Mouse (Mus musculus): ENCODE data around the gene Slc5a12. TPM values are rescaled to one million over a fixed set of nuclear protein-coding genes. Genes with fewer than 3 reads are reported as not detected.
A peak's percentile ranks its signal among the peaks of the same experiment; 100 is the strongest.

The Slc5a12 gene
- not detected in 2 replicates for polyA plus RNA-seq (2014; fragmentation: Nextera tagmentation; extraction: Ambion mirVana)

DNA sequence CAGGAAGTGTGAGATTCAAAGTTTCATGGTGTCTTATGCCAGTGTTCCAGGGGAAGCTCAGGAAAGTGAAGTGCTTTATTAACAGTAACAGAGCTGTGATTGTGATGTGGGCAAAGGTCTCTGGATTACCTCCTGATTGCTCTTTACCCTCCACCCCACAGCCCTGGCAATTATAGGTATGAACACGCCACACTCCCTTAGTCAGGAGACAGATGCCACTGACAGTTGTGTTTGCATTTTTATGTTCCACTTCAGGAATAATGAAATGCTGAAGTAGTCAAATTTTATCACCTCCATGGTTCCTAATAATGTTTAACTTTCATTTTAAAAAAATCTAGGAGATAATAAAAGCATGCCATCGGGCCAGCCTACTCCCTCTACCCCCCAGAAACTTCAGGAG lies at the start of gene Slc5a12:
Gene Slc5a12 (plus strand): TSS at position 367 of the 400 bp plus-strand sequence.
- Histone ChIP-seq H3K27ac (ENCODE audit: low read depth, low read length) (no peak within 1 kb of the TSS), H3K4me2 (ENCODE audit: low read depth, low read length, severe bottlenecking) (no peak within 1 kb of the TSS), H3K9ac (ENCODE audit: low read length) (no peak within 1 kb of the TSS), H3K4me3 (ENCODE audit: low read depth, low read length) (no peak within 1 kb of the TSS), H3K4me1 (replicated peaks; ENCODE audit: control insufficient read depth, insufficient read depth, low read length) (no peaks in the 10 kb centered on the region), H3K27me3 (ENCODE audit: control insufficient read depth, insufficient read depth, low read length) (no peaks in the 10 kb centered on the region), H3K36me3 (ENCODE audit: control insufficient read depth, insufficient read depth, low read length) (no peaks in the 10 kb centered on the region), H3K9me3 (ENCODE audit: control insufficient read depth, low read length) (no peaks in the 10 kb centered on the region)
- 72% methylated on average over 2 of the region's 2 CpGs for WGBS
- no peak for DNase-seq (ENCODE audit: low spot score)
- ATAC-seq (replicated peaks; ENCODE audit: low FRiP score), result no peak

DNA sequence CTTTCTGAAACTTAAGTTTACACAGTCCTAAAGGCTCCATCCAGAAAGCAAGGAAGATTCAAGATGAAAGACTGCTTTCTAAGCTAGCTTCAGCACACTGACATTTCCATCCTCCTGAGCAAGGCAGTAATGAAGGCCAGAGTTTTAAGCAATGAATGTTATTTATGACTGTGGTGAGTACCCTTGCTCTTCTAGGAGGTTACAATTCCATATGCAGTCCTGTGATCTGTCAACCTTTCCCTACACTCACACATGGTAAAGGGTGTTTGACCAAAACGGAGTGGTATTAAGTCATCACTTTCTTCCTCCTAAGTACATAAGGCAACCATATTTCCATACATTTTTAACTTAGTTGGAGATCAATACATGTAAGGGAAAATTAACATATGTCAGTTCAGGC lies 41.0 kb upstream of the Slc5a12 start:
- H3K4me2 ChIP-seq (ENCODE audit: low read depth, low read length, severe bottlenecking), result no peak overlapping the region
- H3K27me3 ChIP-seq (ENCODE audit: control insufficient read depth, insufficient read depth, low read length), result no peaks in the 10 kb centered on the region
- no peak overlapping the region for H3K27ac ChIP-seq (ENCODE audit: low read depth, low read length)
- no peaks in the 10 kb centered on the region for H3K4me1 ChIP-seq (replicated peaks; ENCODE audit: control insufficient read depth, insufficient read depth, low read length)
- no peaks in the 10 kb centered on the region for H3K9me3 ChIP-seq (ENCODE audit: control insufficient read depth, low read length)
- no peaks in the 10 kb centered on the region for H3K36me3 ChIP-seq (ENCODE audit: control insufficient read depth, insufficient read depth, low read length)
- 91% methylated on average over 1 of the region's 1 CpGs for WGBS
- DNase-seq (ENCODE audit: low spot score) (no peak), ATAC-seq (replicated peaks; ENCODE audit: low FRiP score) (no peak)
- H3K9ac ChIP-seq (ENCODE audit: low read length), result no peak overlapping the region
- no peak overlapping the region for H3K4me3 ChIP-seq (ENCODE audit: low read depth, low read length)

DNA sequence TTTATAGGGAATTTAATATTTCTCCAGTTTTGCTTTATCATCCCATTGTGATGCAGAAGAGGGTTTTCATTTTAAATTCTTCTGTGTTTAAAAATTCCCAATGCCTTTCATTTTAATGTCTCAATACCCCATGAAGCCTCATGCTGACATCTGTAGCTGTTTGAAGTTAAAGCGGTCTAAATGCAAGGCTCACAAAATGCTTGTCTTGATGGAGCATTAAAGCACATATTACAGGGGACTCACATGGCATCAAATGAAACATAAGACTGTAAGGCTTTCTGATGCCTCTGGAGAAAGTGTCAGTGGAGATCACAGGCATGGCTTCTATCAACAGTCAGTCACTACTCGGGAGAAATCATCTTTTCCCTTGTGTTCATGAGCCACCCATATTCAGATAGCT lies 34.5 kb upstream of the Slc5a12 start:
- no peak for ATAC-seq (replicated peaks; ENCODE audit: low FRiP score)
- Histone ChIP-seq H3K27me3 (ENCODE audit: control insufficient read depth, insufficient read depth, low read length) (no peaks in the 10 kb centered on the region), H3K36me3 (ENCODE audit: control insufficient read depth, insufficient read depth, low read length) (no peaks in the 10 kb centered on the region), H3K9me3 (ENCODE audit: control insufficient read depth, low read length) (no peaks in the 10 kb centered on the region), H3K9ac (ENCODE audit: low read length) (no peak overlapping the region), H3K4me1 (replicated peaks; ENCODE audit: control insufficient read depth, insufficient read depth, low read length) (no peaks in the 10 kb centered on the region), H3K4me3 (ENCODE audit: low read depth, low read length) (no peak overlapping the region), H3K4me2 (ENCODE audit: low read depth, low read length, severe bottlenecking) (no peak overlapping the region), H3K27ac (ENCODE audit: low read depth, low read length) (no peak overlapping the region)
- WGBS, result 75% methylated on average over 2 of the region's 2 CpGs
- no peak for DNase-seq (ENCODE audit: low spot score)

DNA sequence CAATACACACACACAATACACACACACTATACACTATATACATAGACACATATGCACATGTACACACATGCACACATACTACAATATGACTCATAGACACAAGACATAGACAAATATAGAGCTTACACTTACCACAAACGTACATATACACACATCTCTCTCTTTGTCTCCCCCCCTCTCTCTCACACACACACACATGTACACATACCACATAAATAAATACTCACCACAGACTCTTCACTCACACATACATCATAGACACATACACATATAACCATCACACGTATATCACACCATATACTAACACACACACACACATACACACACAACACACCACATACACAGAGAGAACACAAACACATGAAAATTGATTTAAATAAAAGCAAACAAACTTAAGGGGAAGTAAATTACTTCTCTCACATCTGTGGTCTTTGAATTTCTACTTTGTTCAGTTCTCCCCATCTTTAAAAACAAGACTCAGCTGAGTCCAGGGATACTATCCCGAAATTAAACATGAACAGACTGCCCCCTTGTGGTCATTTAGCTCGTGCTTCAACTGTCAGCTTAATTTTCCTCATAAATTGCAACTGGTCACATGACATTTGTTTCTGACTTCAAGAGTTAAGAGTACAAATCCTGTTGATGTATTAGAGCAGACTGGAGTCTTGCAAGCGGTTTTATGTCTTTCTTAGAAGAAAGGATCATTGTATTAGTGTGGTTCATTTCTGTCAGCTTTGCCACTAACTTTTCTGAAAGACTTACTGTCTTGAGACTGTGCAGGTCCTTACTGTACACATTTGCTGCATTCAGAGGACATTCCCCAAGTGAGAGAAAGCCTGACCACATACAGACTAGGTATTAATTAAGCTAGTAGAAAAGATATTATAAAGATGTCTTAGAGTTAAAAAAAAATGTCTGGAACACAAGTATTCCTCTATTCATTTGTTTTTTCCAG lies 32.1 kb upstream of the Slc5a12 start:
- Histone ChIP-seq H3K27ac (ENCODE audit: low read depth, low read length) (no peak overlapping the region), H3K27me3 (ENCODE audit: control insufficient read depth, insufficient read depth, low read length) (no peaks in the 10 kb centered on the region), H3K9ac (ENCODE audit: low read length) (no peak overlapping the region), H3K4me1 (replicated peaks; ENCODE audit: control insufficient read depth, insufficient read depth, low read length) (no peaks in the 10 kb centered on the region), H3K9me3 (ENCODE audit: control insufficient read depth, low read length) (no peaks in the 10 kb centered on the region), H3K36me3 (ENCODE audit: control insufficient read depth, insufficient read depth, low read length) (no peaks in the 10 kb centered on the region), H3K4me3 (ENCODE audit: low read depth, low read length) (no peak overlapping the region), H3K4me2 (ENCODE audit: low read depth, low read length, severe bottlenecking) (no peak overlapping the region)
- peak; percentile 61 for DNase-seq (ENCODE audit: low spot score)
- 40% methylated on average over 5 of the region's 5 CpGs for WGBS
- ATAC-seq (replicated peaks; ENCODE audit: low FRiP score), result peak; percentile 91

DNA sequence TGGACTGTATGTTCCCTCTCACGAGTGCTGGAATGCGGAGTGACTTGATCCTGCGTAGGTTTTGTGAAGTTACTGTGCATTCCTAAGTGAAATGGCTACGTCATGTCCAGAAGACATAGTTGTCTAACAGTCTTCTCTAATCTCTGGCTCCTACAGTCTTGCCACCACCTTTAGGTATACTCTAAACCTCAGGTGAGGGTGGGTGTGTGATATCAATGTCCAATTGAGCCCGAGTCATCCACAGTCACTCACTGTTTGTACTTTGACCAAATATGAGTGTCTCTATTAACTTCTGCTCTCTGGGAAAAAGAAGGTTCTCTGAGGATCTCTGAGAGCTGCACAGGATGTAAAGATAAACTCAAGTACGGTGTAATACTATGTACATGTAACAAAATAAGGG lies 10.4 kb upstream of the Slc5a12 start:
- H3K9me3 ChIP-seq (ENCODE audit: control insufficient read depth, low read length), result no peaks in the 10 kb centered on the region
- H3K4me1 ChIP-seq (replicated peaks; ENCODE audit: control insufficient read depth, insufficient read depth, low read length), result no peaks in the 10 kb centered on the region
- DNase-seq (ENCODE audit: low spot score) (no peak), ATAC-seq (replicated peaks; ENCODE audit: low FRiP score) (no peak)
- H3K27me3 ChIP-seq (ENCODE audit: control insufficient read depth, insufficient read depth, low read length), result no peaks in the 10 kb centered on the region
- H3K9ac ChIP-seq (ENCODE audit: low read length), result no peak overlapping the region
- H3K36me3 ChIP-seq (ENCODE audit: control insufficient read depth, insufficient read depth, low read length), result no peaks in the 10 kb centered on the region
- no peak overlapping the region for H3K4me2 ChIP-seq (ENCODE audit: low read depth, low read length, severe bottlenecking)
- 91% methylated on average over 6 of the region's 6 CpGs for WGBS
- no peak overlapping the region for H3K27ac ChIP-seq (ENCODE audit: low read depth, low read length)
- H3K4me3 ChIP-seq (ENCODE audit: low read depth, low read length), result no peak overlapping the region

DNA sequence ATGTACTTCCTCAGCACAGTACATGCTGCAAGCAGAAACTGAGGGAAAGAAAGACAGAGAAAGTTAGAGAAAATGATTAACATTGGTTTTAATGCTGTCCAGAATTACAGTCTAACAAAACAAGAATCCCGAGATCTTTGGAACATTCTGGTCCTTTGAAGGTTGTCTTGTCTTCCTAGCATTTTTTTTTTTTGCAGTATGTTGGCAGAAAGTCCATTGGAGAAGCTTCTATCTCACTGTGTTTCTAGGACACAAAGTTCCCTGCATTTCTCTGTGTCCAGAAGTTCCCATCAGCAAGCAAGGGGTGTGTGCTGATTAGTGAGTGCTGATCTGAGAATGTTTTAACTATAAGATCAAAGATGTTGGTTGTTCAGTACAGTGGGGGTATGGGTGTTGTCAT lies 7.1 kb upstream of the Slc5a12 start:
- no peak overlapping the region for H3K9ac ChIP-seq (ENCODE audit: low read length)
- H3K36me3 ChIP-seq (ENCODE audit: control insufficient read depth, insufficient read depth, low read length), result no peaks in the 10 kb centered on the region
- H3K27me3 ChIP-seq (ENCODE audit: control insufficient read depth, insufficient read depth, low read length), result no peaks in the 10 kb centered on the region
- H3K9me3 ChIP-seq (ENCODE audit: control insufficient read depth, low read length), result no peaks in the 10 kb centered on the region
- H3K4me2 ChIP-seq (ENCODE audit: low read depth, low read length, severe bottlenecking), result no peak overlapping the region
- H3K4me3 ChIP-seq (ENCODE audit: low read depth, low read length), result no peak overlapping the region
- H3K27ac ChIP-seq (ENCODE audit: low read depth, low read length), result no peak overlapping the region
- ATAC-seq (replicated peaks; ENCODE audit: low FRiP score) (no peak), DNase-seq (ENCODE audit: low spot score) (no peak)
- WGBS, result 85% methylated on average over 1 of the region's 1 CpGs
- no peaks in the 10 kb centered on the region for H3K4me1 ChIP-seq (replicated peaks; ENCODE audit: control insufficient read depth, insufficient read depth, low read length)

DNA sequence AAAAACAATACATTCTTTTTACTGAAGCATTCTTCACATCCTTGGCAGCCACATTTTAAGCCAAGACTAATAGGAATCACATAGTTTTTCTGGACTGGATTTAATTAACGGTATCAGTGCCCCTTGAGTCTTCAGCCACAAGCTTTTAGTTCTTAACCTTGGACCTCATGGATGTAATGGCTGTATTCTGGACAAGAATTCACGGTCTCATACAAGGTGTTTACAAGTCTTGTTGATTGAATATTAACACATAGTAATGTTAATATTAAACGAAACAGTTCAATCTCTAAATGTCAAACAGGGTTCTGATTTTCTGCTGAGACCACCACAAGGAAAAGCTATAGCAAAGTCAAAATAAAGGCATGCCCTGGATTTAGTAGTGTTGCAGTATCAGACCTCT lies 4.8 kb upstream of the Slc5a12 start:
- no peak for ATAC-seq (replicated peaks; ENCODE audit: low FRiP score)
- H3K4me3 ChIP-seq (ENCODE audit: low read depth, low read length), result no peak overlapping the region
- no peaks in the 10 kb centered on the region for H3K4me1 ChIP-seq (replicated peaks; ENCODE audit: control insufficient read depth, insufficient read depth, low read length)
- no peak overlapping the region for H3K4me2 ChIP-seq (ENCODE audit: low read depth, low read length, severe bottlenecking)
- no peak for DNase-seq (ENCODE audit: low spot score)
- H3K27me3 ChIP-seq (ENCODE audit: control insufficient read depth, insufficient read depth, low read length), result no peaks in the 10 kb centered on the region
- H3K36me3 ChIP-seq (ENCODE audit: control insufficient read depth, insufficient read depth, low read length), result no peaks in the 10 kb centered on the region
- no peak overlapping the region for H3K27ac ChIP-seq (ENCODE audit: low read depth, low read length)
- no peak overlapping the region for H3K9ac ChIP-seq (ENCODE audit: low read length)
- H3K9me3 ChIP-seq (ENCODE audit: control insufficient read depth, low read length), result no peaks in the 10 kb centered on the region
- WGBS, result 81% methylated on average over 3 of the region's 3 CpGs

DNA sequence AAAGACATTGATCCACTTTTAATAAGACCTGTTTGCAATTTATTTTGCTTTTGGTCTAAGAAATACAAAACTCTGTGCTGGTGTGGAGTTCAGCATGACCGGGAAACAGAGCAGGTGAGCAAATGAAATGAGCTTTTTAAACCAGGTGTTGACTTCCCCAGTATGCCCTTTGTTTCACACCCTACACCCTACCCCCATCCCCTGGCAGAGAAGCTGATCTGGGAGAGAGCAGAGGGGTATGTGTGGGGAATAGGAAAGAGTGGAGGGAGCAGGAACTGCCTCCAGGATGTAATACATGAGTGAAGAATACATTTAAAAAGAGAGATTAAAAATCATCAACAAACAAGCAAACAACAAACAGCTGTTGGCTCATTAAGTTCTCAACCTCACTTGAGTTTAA lies 47.3 kb downstream of the Slc5a12 start:
- no peak overlapping the region for H3K9ac ChIP-seq (ENCODE audit: low read length)
- no peak overlapping the region for H3K27ac ChIP-seq (ENCODE audit: low read depth, low read length)
- no peak overlapping the region for H3K4me3 ChIP-seq (ENCODE audit: low read depth, low read length)
- WGBS, result 80% methylated on average over 1 of the region's 1 CpGs
- DNase-seq (ENCODE audit: low spot score) (no peak), ATAC-seq (replicated peaks; ENCODE audit: low FRiP score) (no peak)
- H3K27me3 ChIP-seq (ENCODE audit: control insufficient read depth, insufficient read depth, low read length), result no peaks in the 10 kb centered on the region
- no peaks in the 10 kb centered on the region for H3K36me3 ChIP-seq (ENCODE audit: control insufficient read depth, insufficient read depth, low read length)
- H3K4me1 ChIP-seq (replicated peaks; ENCODE audit: control insufficient read depth, insufficient read depth, low read length), result no peaks in the 10 kb centered on the region
- no peaks in the 10 kb centered on the region for H3K9me3 ChIP-seq (ENCODE audit: control insufficient read depth, low read length)
- no peak overlapping the region for H3K4me2 ChIP-seq (ENCODE audit: low read depth, low read length, severe bottlenecking)

DNA sequence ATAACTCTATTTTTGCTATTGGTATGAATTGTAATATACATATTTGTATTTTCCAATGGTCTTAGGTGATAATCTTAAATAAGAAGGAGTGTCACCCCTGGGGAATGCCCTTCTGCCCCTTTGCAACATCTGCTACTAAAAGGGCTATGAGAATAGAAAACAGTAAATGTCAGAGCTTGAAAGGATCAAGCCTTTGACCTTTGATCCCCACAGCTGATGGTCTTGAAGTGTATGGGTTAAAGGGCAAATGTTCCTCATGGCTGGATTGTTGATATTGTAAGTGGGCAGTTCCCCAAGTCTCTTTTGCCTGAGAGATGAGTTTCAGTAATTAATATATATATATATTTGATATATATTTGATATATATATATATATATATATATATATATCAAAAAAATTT lies 47.7 kb downstream of the Slc5a12 start:
- no peak overlapping the region for H3K4me3 ChIP-seq (ENCODE audit: low read depth, low read length)
- no peaks in the 10 kb centered on the region for H3K27me3 ChIP-seq (ENCODE audit: control insufficient read depth, insufficient read depth, low read length)
- H3K9me3 ChIP-seq (ENCODE audit: control insufficient read depth, low read length), result no peaks in the 10 kb centered on the region
- no peak overlapping the region for H3K4me2 ChIP-seq (ENCODE audit: low read depth, low read length, severe bottlenecking)
- H3K36me3 ChIP-seq (ENCODE audit: control insufficient read depth, insufficient read depth, low read length), result no peaks in the 10 kb centered on the region
- no peak for DNase-seq (ENCODE audit: low spot score)
- no peak for ATAC-seq (replicated peaks; ENCODE audit: low FRiP score)
- no peaks in the 10 kb centered on the region for H3K4me1 ChIP-seq (replicated peaks; ENCODE audit: control insufficient read depth, insufficient read depth, low read length)
- no peak overlapping the region for H3K27ac ChIP-seq (ENCODE audit: low read depth, low read length)
- H3K9ac ChIP-seq (ENCODE audit: low read length), result no peak overlapping the region
